Mouse (Mus musculus): Measurements from ENCODE around the gene Nupr1. TPM values are rescaled to one million over a fixed set of nuclear protein-coding genes. Genes with fewer than 3 reads are reported as not detected.
A peak's percentile ranks its signal among the peaks of the same experiment; 100 is the strongest.

Nupr1 gene
- polyA plus RNA-seq (2016; fragmentation: Nextera tagmentation; extraction: Ambion mirVana), result 3.1 and 3.6 TPM in 2 replicates

DNA sequence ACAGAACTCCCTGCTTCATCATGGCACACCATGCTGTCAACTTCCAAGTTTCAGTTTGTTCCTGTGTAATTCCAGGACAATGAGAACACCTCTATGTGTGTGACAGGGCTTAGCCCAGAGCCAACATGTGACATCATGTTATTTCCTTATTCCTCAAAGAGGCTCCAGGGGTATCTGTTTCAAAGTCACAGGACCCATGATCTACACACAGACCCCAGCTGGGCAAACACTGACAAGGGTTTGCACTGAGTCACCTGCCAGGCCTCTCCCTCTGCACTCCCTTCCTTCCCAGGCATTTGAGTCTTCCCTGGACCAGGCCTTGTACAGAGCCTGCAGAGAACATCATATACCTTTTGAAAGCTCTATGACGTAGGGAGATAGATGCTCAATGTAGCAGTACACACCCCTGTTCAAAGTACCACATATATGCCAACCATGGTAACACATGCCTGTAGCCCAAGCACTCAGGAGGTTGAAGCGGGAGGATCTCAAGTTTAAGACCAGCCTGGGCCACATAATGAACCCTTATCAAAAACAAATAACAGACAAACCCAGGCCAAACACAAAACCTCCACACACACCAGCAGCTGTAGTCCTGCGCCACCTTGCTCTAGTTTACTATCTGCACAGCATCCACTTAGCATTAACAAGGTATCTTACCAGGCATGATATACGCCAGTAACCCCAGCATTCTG, at the start of gene Nupr1:
Nupr1 (minus strand) TSS at position 38 of the 695 bp plus-strand sequence.
- Histone ChIP-seq H3K9ac (no peak within 1 kb of the TSS), H3K9me3 (replicated peaks) (no peaks in the 10 kb centered on the region), H3K36me3 (no peaks in the 10 kb centered on the region), H3K4me1 (replicated peaks) (peaks cover 5% of the 10 kb centered on the region; the same call in 1 of the 2 replicates), H3K27me3 (replicated peaks) (0 out of 2 replicates have a peak, but pooled peaks cover 3% of the 10 kb centered on the region), H3K4me3 (no peak within 1 kb of the TSS), H3K27ac (ENCODE audit: poor library complexity, severe bottlenecking) (no peak within 1 kb of the TSS), H3K4me2 (no peak within 1 kb of the TSS)
- no peak for ATAC-seq (ENCODE audit: insufficient number of reproducible peaks, low FRiP score)
- 91% methylated on average over 4 of the region's 4 CpGs for WGBS

DNA sequence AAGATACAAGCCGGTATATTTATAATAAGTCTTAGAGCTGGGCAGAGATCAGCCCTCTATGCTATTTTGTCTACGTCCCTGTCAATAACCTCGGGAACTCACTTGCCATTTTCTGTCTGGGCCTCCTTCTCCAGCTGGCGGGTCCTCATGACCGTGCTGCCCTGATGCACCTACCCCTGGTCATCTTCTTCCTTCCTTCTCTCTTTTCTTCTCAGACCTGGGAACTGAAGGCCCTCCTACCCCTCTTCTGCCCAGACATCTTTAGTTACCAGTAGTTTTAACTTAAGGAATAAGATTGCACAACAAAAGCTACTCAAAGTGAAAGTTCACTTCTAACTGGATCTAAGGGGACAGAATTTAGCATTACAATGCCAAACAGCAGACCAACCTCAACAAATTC, 49.0 kb upstream of the Nupr1 start:
- H3K27me3 ChIP-seq (replicated peaks), result no peaks in the 10 kb centered on the region
- H3K4me1 ChIP-seq (replicated peaks), result peaks cover 15% of the 10 kb centered on the region; the same call in 1 of the 2 replicates
- H3K4me2 ChIP-seq, result no peak overlapping the region
- H3K4me3 ChIP-seq, result no peak overlapping the region
- WGBS, result 89% methylated on average over 5 of the region's 5 CpGs
- no peak overlapping the region for H3K27ac ChIP-seq (ENCODE audit: poor library complexity, severe bottlenecking)
- H3K36me3 ChIP-seq, result peaks cover 7% of the 10 kb centered on the region
- no peak overlapping the region for H3K9ac ChIP-seq
- H3K9me3 ChIP-seq (replicated peaks), result no peaks in the 10 kb centered on the region
- no peak for ATAC-seq (ENCODE audit: insufficient number of reproducible peaks, low FRiP score)

DNA sequence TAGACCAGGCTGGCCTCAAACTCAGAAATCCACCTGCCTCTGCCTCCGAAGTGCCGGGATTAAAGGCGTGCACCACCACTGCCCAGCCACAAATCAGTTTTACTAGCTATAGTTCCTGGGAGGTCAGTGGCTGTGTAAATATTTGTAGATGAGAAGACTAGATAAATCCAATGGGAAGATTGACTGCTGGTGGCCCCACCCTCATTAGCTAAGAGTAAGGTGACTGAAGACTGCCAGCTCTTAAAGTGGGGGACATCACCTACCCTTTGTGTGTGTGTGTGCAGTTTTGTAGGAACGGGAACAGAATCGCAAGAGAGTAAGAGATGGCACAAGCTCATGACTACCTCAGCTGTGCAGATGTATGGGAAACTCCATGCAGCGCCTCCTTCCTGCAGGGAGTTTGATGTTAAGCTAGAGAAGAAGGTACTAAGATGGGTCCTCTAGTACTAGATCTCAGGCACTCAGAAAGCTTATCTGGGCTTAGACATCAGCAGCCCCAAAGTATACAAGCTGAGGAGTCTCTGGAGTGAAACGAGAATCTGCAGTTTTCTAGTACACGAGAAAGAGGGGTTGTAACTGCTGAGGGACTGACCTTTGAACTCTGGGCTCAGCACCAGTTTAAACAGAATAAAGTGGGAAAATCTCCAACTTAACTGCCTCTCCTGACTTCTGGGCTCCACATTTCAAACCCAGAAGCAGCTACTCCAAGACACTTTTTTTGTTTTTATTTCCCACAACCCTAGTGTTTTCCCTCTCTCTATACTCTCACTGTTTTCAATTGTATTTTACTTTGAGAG, 48.1 kb upstream of the Nupr1 start:
- no peak overlapping the region for H3K4me2 ChIP-seq
- H3K36me3 ChIP-seq, result peaks cover 7% of the 10 kb centered on the region
- H3K9me3 ChIP-seq (replicated peaks), result no peaks in the 10 kb centered on the region
- H3K27me3 ChIP-seq (replicated peaks), result no peaks in the 10 kb centered on the region
- H3K4me1 ChIP-seq (replicated peaks), result peaks cover 15% of the 10 kb centered on the region; the same call in 1 of the 2 replicates
- no peak for ATAC-seq (ENCODE audit: insufficient number of reproducible peaks, low FRiP score)
- WGBS, result 84% methylated on average over 8 of the region's 8 CpGs
- H3K4me3 ChIP-seq, result no peak overlapping the region
- no peak overlapping the region for H3K9ac ChIP-seq
- H3K27ac ChIP-seq (ENCODE audit: poor library complexity, severe bottlenecking), result no peak overlapping the region

DNA sequence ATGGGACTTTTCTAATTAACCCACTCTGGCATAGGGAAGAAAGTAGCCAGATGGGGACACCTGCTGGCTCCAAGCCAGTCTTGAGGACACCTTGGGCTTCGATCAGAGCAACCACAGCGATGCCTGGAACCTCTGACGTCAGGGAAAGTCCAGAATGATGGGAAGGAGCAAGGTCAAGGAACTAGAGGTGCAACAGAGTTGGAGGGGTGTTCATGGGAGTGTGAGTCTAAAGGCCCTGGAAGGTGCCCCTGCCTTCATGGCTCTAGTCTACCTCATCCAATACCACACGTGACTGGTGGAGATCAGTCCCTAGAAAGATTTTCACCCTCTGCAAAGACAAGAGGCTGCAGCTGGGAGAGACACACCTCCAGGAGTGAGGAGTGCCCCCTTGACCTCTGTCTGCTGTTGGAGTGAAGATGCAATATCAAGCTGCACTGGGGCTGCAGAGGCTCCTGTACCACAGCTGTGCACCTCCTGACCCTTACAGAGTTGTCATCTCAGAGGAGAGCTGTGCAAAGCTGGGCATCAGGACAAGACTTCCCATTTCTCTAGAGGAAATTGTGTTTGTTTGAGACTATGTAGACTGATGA, 46.1 kb upstream of the Nupr1 start:
- no peaks in the 10 kb centered on the region for H3K9me3 ChIP-seq (replicated peaks)
- H3K4me2 ChIP-seq, result no peak overlapping the region
- peaks cover 18% of the 10 kb centered on the region for H3K36me3 ChIP-seq
- H3K9ac ChIP-seq, result no peak overlapping the region
- H3K4me1 ChIP-seq (replicated peaks), result peaks cover 15% of the 10 kb centered on the region; the same call in 1 of the 2 replicates
- H3K4me3 ChIP-seq, result no peak overlapping the region
- H3K27ac ChIP-seq (ENCODE audit: poor library complexity, severe bottlenecking), result 0 out of 2 replicates have a peak overlapping the region, but pooled peaks have one; percentile 30
- H3K27me3 ChIP-seq (replicated peaks), result no peaks in the 10 kb centered on the region
- WGBS, result 77% methylated on average over 4 of the region's 4 CpGs
- no peak for ATAC-seq (ENCODE audit: insufficient number of reproducible peaks, low FRiP score)

DNA sequence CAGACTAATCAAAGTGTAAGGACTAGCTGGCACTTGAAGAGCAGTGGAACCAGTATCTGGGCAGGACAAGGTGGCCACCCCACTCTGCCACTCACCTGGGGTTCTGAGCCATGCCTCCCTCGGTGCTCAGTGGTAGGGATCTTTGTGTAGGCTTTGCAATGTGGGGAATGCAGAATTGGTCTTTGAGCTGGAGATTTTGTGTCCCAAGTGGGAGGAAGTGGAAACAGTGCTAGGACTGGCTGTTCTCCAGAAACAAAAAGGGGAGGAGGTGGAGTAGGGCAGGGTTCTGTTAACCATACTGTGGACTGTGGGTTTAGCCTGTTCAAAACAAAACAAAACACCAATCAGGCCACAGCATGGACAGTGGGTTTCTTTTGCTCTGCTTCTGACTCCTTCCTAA, 45.5 kb upstream of the Nupr1 start, which contains the start of gene Sult1a1:
Sult1a1 (minus strand) TSS at position 226 of the 400 bp plus-strand sequence.
- Histone ChIP-seq H3K4me3 (no peak within 1 kb of the TSS), H3K4me1 (replicated peaks) (peaks cover 15% of the 10 kb centered on the region; the same call in 1 of the 2 replicates), H3K9ac (no peak within 1 kb of the TSS), H3K27me3 (replicated peaks) (no peaks in the 10 kb centered on the region), H3K9me3 (replicated peaks) (no peaks in the 10 kb centered on the region), H3K27ac (ENCODE audit: poor library complexity, severe bottlenecking) (0 out of 2 replicates have a peak within 1 kb of the TSS, but pooled peaks have one; percentile 30), H3K36me3 (peaks cover 23% of the 10 kb centered on the region), H3K4me2 (no peak within 1 kb of the TSS)
- WGBS, result 52% methylated on average over 1 of the region's 1 CpGs
- no peak; the same call in 1 of the 2 replicates for ATAC-seq (ENCODE audit: insufficient number of reproducible peaks, low FRiP score)

DNA sequence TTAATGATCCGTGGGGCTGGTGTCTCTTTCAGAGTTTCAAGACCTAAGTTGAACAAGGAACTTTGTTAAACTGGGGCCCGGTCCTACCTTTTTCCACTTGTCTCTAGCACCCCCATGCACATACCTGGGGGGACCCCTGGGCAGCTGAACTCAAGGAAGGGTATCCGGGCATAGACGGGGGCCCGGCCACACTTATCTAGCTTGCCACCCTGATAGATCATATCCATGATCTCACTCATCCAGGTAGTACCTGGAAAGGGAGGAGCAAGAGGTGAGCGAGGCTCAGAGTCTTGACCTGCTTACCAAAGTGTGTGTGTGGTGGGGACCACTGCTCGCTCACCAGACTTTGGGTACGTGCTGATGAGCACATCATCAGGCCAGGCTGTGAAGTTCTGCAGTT, 44.4 kb upstream of the Nupr1 start:
- WGBS, result 91% methylated on average over 8 of the region's 8 CpGs
- Histone ChIP-seq H3K27ac (ENCODE audit: poor library complexity, severe bottlenecking) (no peak overlapping the region), H3K4me3 (no peak overlapping the region), H3K4me1 (replicated peaks) (peaks cover 15% of the 10 kb centered on the region; the same call in 1 of the 2 replicates), H3K4me2 (no peak overlapping the region), H3K36me3 (peaks cover 24% of the 10 kb centered on the region), H3K27me3 (replicated peaks) (no peaks in the 10 kb centered on the region), H3K9me3 (replicated peaks) (no peaks in the 10 kb centered on the region), H3K9ac (no peak overlapping the region)
- no peak for ATAC-seq (ENCODE audit: insufficient number of reproducible peaks, low FRiP score)

DNA sequence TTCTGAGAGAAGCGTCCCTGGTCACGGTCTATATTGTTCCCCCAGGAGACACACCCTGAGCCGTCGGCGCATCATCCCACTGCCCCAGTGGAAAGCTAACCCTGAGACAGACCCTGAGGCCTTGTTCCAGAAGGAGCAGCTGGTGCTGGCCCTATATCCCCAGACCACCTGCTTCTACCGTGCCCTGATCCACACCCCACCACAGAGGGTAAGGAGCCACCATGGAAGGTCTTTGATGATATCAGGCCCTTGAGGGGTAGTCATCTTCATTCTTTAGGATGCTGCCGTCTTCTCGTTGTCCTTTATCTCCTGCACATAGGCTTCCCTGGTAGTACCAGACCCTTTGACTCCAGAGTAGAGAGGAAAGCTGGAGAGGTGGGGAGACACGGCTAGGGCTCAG, 41.5 kb upstream of the Nupr1 start:
- H3K9ac ChIP-seq, result no peak overlapping the region
- no peak overlapping the region for H3K4me2 ChIP-seq
- no peaks in the 10 kb centered on the region for H3K9me3 ChIP-seq (replicated peaks)
- 91% methylated on average over 9 of the region's 9 CpGs for WGBS
- peaks cover 15% of the 10 kb centered on the region; the same call in 1 of the 2 replicates for H3K4me1 ChIP-seq (replicated peaks)
- H3K4me3 ChIP-seq, result no peak overlapping the region
- H3K36me3 ChIP-seq, result peaks cover 22% of the 10 kb centered on the region
- no peak overlapping the region for H3K27ac ChIP-seq (ENCODE audit: poor library complexity, severe bottlenecking)
- no peaks in the 10 kb centered on the region for H3K27me3 ChIP-seq (replicated peaks)
- ATAC-seq (ENCODE audit: insufficient number of reproducible peaks, low FRiP score), result no peak

DNA sequence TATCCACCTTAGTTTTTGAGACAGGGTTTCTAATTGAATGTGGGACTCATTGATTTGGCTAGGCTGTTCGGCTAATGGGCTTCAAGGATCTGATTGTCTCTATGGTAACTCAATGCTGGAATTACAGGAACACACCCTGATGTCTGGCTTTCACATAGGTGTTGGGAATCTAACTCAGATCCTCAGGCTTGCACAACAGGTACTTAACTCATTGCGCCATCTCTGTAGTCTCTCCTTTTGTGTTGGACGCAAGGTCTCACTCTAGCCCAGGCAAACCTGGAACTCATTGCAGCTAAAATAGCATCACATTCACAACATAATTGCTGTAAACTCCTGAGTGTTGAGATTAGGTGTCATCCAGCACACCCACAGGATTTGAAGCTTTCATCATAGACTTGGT, 39.5 kb upstream of the Nupr1 start:
- no peak overlapping the region for H3K27ac ChIP-seq (ENCODE audit: poor library complexity, severe bottlenecking)
- H3K9me3 ChIP-seq (replicated peaks), result no peaks in the 10 kb centered on the region
- H3K27me3 ChIP-seq (replicated peaks), result no peaks in the 10 kb centered on the region
- 62% methylated on average over 3 of the region's 3 CpGs for WGBS
- 0 out of 2 replicates have a peak, but pooled peaks cover 1% of the 10 kb centered on the region for H3K4me1 ChIP-seq (replicated peaks)
- no peak overlapping the region for H3K4me2 ChIP-seq
- H3K36me3 ChIP-seq, result peaks cover 36% of the 10 kb centered on the region
- ATAC-seq (ENCODE audit: insufficient number of reproducible peaks, low FRiP score), result no peak
- no peak overlapping the region for H3K9ac ChIP-seq
- H3K4me3 ChIP-seq, result no peak overlapping the region

DNA sequence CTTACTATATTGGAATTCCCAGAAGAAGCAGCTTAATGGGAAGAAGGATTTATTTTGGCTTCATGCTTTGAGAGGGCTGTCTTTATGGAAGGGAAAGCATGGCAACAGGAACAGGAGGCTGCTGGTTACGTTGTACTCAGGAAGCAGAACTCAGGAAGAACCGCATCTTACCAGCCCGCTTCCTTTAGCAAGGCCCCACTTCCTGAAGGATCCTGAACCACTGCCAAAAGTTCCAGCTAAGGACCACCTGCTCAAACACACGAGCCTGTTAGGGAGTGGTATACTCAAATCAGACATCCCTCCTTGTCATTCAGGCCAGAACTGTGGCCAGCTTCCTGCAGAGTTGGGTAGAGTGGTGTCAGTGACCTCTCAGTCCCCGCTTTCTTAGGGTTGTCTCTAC, 37.8 kb upstream of the Nupr1 start:
- no peak overlapping the region for H3K9ac ChIP-seq
- ATAC-seq (ENCODE audit: insufficient number of reproducible peaks, low FRiP score), result no peak
- H3K4me3 ChIP-seq, result no peak overlapping the region
- peak overlapping the region; percentile 76 for H3K27ac ChIP-seq (ENCODE audit: poor library complexity, severe bottlenecking)
- H3K36me3 ChIP-seq, result peaks cover 39% of the 10 kb centered on the region
- H3K27me3 ChIP-seq (replicated peaks), result no peaks in the 10 kb centered on the region
- no peaks in the 10 kb centered on the region for H3K4me1 ChIP-seq (replicated peaks)
- WGBS, result 63% methylated on average over 5 of the region's 5 CpGs
- no peak overlapping the region for H3K4me2 ChIP-seq
- no peaks in the 10 kb centered on the region for H3K9me3 ChIP-seq (replicated peaks)

DNA sequence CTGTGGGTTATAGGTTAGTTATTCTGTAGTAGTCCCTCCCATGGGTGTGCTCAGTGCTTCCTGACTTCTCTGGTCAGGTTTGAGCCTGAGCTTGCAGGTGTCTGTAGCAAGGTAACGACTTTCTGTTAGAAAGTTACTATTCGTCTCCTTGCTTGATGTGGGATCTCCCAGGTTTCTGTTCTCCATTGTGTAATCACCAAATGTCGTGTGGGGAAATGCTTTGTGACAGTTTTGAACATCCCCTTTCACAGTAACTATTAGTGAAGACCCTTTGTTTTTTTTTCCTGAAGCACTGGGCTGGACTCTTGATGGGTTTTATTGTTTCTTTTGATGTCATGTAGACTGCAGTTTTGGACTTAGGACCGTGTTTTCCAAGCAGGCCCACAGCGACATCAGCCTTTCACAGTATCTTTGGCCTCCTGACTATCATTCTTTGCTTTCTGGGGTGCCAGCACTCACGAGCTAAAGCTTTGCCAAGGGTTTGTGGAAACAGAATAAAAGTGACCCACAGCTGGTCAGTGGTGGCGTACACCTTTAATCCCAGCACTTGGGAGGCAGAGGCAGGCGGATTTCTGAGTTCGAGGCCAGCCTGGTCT, 36.9 kb upstream of the Nupr1 start:
- ATAC-seq (ENCODE audit: insufficient number of reproducible peaks, low FRiP score), result no peak
- H3K27me3 ChIP-seq (replicated peaks), result no peaks in the 10 kb centered on the region
- peaks cover 37% of the 10 kb centered on the region for H3K36me3 ChIP-seq
- peak overlapping the region; percentile 76; the same call in 1 of the 2 replicates for H3K27ac ChIP-seq (ENCODE audit: poor library complexity, severe bottlenecking)
- no peak overlapping the region for H3K9ac ChIP-seq
- H3K4me2 ChIP-seq, result no peak overlapping the region
- no peaks in the 10 kb centered on the region for H3K4me1 ChIP-seq (replicated peaks)
- 85% methylated on average over 9 of the region's 9 CpGs for WGBS
- H3K4me3 ChIP-seq, result no peak overlapping the region
- H3K9me3 ChIP-seq (replicated peaks), result no peaks in the 10 kb centered on the region
